Mouse (Mus musculus) myocyte (in vitro differentiated cells): ENCODE measurements around the gene Bend3. TPM values are rescaled to one million over a fixed set of nuclear protein-coding genes. Genes with fewer than 3 reads are reported as not detected.

ENCODE experiments used
- H3K27me3 ChIP-seq: one replicate; pipeline ENCODE4 v1.6.1; 2011; ENCODE audit not compliant: control insufficient read depth, insufficient read depth, insufficient read length
- H3K36me3 ChIP-seq: one replicate; pipeline ENCODE4 v1.6.1; 2011; ENCODE audit not compliant: control insufficient read depth, insufficient read depth
- H3K4me2 ChIP-seq: one replicate; pipeline ENCODE4 v1.6.1; 2011; ENCODE audit warnings: low read depth, control low read depth
- H3K4me3 ChIP-seq: one replicate; pipeline ENCODE4 v1.5.1; 2011; ENCODE audit warnings: mild to moderate bottlenecking, control low read depth, moderate library complexity
- H3K79me2 ChIP-seq: one replicate; pipeline ENCODE4 v1.6.1; 2011; ENCODE audit not compliant: control insufficient read depth, insufficient read depth
- H3ac ChIP-seq: one replicate; pipeline ENCODE4 v1.6.1; 2011; ENCODE audit not compliant: control insufficient read depth, insufficient read length
- CEBPB ChIP-seq: IDR thresholded peaks from 2 replicates; pipeline ENCODE4 v1.6.1; 2011; ENCODE audit warnings: mild to moderate bottlenecking, moderate library complexity; ENCODE audit not compliant: poor library complexity, insufficient read depth, severe bottlenecking
- E2F4 ChIP-seq: IDR thresholded peaks from one replicate; pipeline ENCODE4 v1.6.1; 2011; ENCODE audit warnings: mild to moderate bottlenecking, control low read depth, moderate library complexity; ENCODE audit not compliant: insufficient read depth
- MAX ChIP-seq: IDR thresholded peaks from one replicate; pipeline ENCODE4 v1.6.1; 2011; ENCODE audit warnings: low read depth, mild to moderate bottlenecking, control low read depth
- MYOD1 ChIP-seq, 3 experiments: IDR thresholded peaks; one replicate each; pipeline ENCODE4 v1.6.1; 2011; ENCODE audit warnings: control low read depth in 2 of 3, low read depth in 2 of 3, mild to moderate bottlenecking in 2 of 3, moderate library complexity in 1 of 3; ENCODE audit not compliant: insufficient read length in 2 of 3, control insufficient read depth in 1 of 3
- MYOG ChIP-seq, 3 experiments: IDR thresholded peaks; one replicate each; pipeline ENCODE4 v1.6.1; 2011; ENCODE audit warnings: control low read depth in 2 of 3, low read depth in 2 of 3, mild to moderate bottlenecking in 2 of 3; ENCODE audit not compliant: insufficient read length in 2 of 3, control insufficient read depth in 1 of 3, insufficient read depth in 1 of 3
- POLR2A ChIP-seq: IDR thresholded peaks from one replicate; pipeline ENCODE4 v1.6.1; 2011; ENCODE audit warnings: low read depth, mild to moderate bottlenecking, control low read depth, moderate library complexity; ENCODE audit not compliant: insufficient read length
- POLR2AphosphoS2 ChIP-seq: IDR thresholded peaks from one replicate; pipeline ENCODE4 v1.6.1; 2011; ENCODE audit warnings: low read depth, control low read depth; ENCODE audit not compliant: insufficient read length
- REST ChIP-seq: IDR thresholded peaks from one replicate; pipeline ENCODE4 v1.6.1; 2011; ENCODE audit warnings: mild to moderate bottlenecking, control low read depth, moderate library complexity; ENCODE audit not compliant: insufficient read depth, insufficient read length
- SRF ChIP-seq: IDR thresholded peaks from one replicate; pipeline ENCODE4 v1.6.1; 2011; ENCODE audit warnings: low read depth; ENCODE audit not compliant: control insufficient read depth, insufficient read length
- TCF12 ChIP-seq: IDR thresholded peaks from one replicate; pipeline ENCODE4 v1.6.1; 2011; ENCODE audit warnings: mild to moderate bottlenecking, control low read depth; ENCODE audit not compliant: poor library complexity, insufficient read depth, severe bottlenecking
- TCF3 ChIP-seq: IDR thresholded peaks from one replicate; pipeline ENCODE4 v1.6.1; 2011; ENCODE audit warnings: low read depth, control low read depth; ENCODE audit not compliant: insufficient read length
- USF1 ChIP-seq: IDR thresholded peaks from one replicate; pipeline ENCODE4 v1.6.1; 2011; ENCODE audit warnings: low read depth, mild to moderate bottlenecking, control low read depth, moderate library complexity
- polyA plus RNA-seq: library from polyadenylated mRNA; unstranded; fragments of >200 nt; fragmentation: generic; extraction: Trizol; gene quantifications from one replicate; pipeline ENCODE4 v1.2.1, GENCODE M21; 2012; ENCODE audit warnings: missing spikeins

Bend3 gene
- polyA plus RNA-seq, 1 experiment = 3.0 TPM

DNA sequence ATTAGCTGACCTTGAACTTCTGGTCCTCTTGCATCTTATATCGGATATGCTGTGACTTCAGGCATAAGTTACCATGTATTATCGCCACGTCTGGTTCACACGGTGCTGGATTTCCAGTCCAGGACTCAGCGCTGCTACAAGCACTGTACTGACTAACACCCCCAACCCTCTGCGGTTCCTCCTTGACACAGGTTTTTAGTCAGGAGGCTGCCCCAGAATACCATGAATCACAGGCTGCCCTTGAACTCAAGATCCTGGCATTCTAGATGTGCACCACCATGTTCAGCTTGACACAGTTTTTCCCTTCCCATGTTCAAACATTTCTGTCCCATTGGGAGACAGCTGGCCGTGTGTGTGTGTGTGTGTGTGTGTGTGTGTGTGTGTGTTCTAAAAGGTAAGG is 10.5 kb downstream of the Bend3 start:
- H3K36me3 ChIP-seq = no peaks in the 10 kb centered on the region
- H3ac ChIP-seq = no peak overlapping the region
- H3K4me2 ChIP-seq = no peak overlapping the region
- H3K4me3 ChIP-seq = no peak overlapping the region
- peaks cover 12% of the 10 kb centered on the region for H3K79me2 ChIP-seq
- H3K27me3 ChIP-seq = no peaks in the 10 kb centered on the region
- TF ChIP-seq USF1 = no peak
- no peak for TF ChIP-seq MYOD1 (IDR thresholded peaks at IDR 0.05; ENCODE audit: control insufficient read depth in 1 of 3, insufficient read length in 2 of 3, low read depth in 2 of 3)
- no peak for TF ChIP-seq SRF
- no peak for TF ChIP-seq E2F4
- TF ChIP-seq POLR2AphosphoS2 = no peak
- TF ChIP-seq TCF3 = no peak
- TF ChIP-seq MYOG (IDR thresholded peaks at IDR 0.05; ENCODE audit: control insufficient read depth in 1 of 3, insufficient read depth in 1 of 3, insufficient read length in 2 of 3, low read depth in 2 of 3) = no peak
- TF ChIP-seq REST = no peak
- no peak for TF ChIP-seq POLR2A
- TF ChIP-seq CEBPB = no peak
- TF ChIP-seq MAX = no peak
- no peak for TF ChIP-seq TCF12

DNA sequence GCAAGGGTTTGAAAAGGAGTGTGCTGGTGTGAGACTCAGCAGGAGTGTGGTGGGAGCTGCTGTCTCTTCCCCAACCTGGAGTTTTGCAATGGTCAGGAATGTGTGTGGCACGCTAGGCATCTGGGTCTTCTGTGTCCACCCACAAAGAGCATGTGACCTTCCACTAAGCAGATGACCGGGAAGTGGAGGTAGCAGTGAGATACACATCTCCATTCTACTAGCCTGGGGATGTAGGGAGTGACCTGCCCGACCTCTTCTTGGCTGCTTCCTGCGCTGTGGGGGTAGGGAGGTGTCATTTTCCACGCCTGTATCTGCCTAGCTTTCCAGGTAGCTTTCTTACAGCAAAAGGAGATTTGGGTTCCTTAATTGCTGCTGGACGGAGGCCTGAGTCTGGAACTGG is 10.9 kb downstream of the Bend3 start:
- Histone ChIP-seq H3K27me3 (no peaks in the 10 kb centered on the region), H3ac (no peak overlapping the region), H3K36me3 (no peaks in the 10 kb centered on the region), H3K4me3 (no peak overlapping the region), H3K79me2 (peaks cover 8% of the 10 kb centered on the region), H3K4me2 (no peak overlapping the region)
- TF ChIP-seq TCF3 = no peak
- no peak for TF ChIP-seq MAX
- TF ChIP-seq E2F4 = no peak
- TF ChIP-seq POLR2AphosphoS2 = no peak
- TF ChIP-seq USF1 = no peak
- no peak for TF ChIP-seq SRF
- TF ChIP-seq CEBPB = no peak
- no peak for TF ChIP-seq TCF12
- no peak for TF ChIP-seq REST
- no peak for TF ChIP-seq MYOG (IDR thresholded peaks at IDR 0.05; ENCODE audit: control insufficient read depth in 1 of 3, insufficient read depth in 1 of 3, insufficient read length in 2 of 3, low read depth in 2 of 3)
- TF ChIP-seq MYOD1 (IDR thresholded peaks at IDR 0.05; ENCODE audit: control insufficient read depth in 1 of 3, insufficient read length in 2 of 3, low read depth in 2 of 3) = no peak
- no peak for TF ChIP-seq POLR2A

DNA sequence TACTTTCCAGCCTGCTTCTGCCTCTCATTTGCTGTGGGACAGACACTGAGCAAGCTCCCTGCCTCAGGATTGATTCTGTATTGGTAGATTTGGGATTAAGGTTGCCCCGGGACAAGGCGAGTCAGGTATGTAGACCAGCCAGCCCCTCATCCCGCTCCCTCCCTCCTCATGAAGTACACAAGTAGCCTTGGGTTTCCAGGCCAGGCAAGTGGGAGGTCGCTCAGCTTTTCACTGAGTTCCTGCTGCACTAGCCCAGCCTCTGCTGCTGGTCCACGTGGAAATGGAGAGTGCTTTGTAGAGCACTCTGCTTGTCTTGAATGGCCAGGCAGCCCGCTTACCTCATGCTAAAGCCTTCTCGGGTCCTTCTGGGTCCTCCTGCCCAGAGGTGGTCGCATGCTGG is 11.4 kb downstream of the Bend3 start:
- H3K36me3 ChIP-seq = no peaks in the 10 kb centered on the region
- no peak overlapping the region for H3K4me3 ChIP-seq
- H3ac ChIP-seq = no peak overlapping the region
- peaks cover 8% of the 10 kb centered on the region for H3K79me2 ChIP-seq
- TF ChIP-seq MAX (no peak), E2F4 (no peak), CEBPB (no peak), SRF (no peak), POLR2A (no peak), USF1 (no peak), TCF12 (no peak), MYOG (IDR thresholded peaks at IDR 0.05; ENCODE audit: control insufficient read depth in 1 of 3, insufficient read depth in 1 of 3, insufficient read length in 2 of 3, low read depth in 2 of 3) (no peak)
- no peak overlapping the region for H3K4me2 ChIP-seq
- no peaks in the 10 kb centered on the region for H3K27me3 ChIP-seq

DNA sequence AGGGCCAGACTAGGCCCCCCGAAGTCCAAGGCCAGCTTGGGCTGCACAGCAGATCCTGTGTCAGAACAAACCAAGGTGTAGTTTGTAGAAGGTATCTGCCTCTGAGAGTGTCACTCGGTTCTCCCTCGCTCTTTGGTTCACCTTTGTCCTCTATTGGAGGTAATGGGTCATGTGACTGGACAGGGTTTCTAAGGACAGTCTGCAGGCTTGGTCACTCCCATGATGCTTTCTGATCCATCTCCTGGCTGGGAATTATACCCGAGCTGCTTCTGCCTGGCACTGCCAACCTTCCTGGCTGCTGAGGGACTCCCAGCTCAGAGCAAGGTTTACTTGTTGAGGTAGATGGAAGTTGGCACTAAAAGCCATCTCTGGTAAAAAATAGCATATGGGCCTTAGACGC is 12.2 kb downstream of the Bend3 start:
- Histone ChIP-seq H3K79me2 (peaks cover 8% of the 10 kb centered on the region), H3ac (no peak overlapping the region), H3K4me3 (no peak overlapping the region), H3K4me2 (no peak overlapping the region), H3K27me3 (no peaks in the 10 kb centered on the region), H3K36me3 (peaks cover 4% of the 10 kb centered on the region)
- no peak for TF ChIP-seq TCF3
- TF ChIP-seq TCF12 = no peak
- TF ChIP-seq MYOD1 (IDR thresholded peaks at IDR 0.05; ENCODE audit: control insufficient read depth in 1 of 3, insufficient read length in 2 of 3, low read depth in 2 of 3) = no peak
- TF ChIP-seq MAX = no peak
- no peak for TF ChIP-seq SRF
- TF ChIP-seq USF1 = no peak
- TF ChIP-seq E2F4 = no peak

DNA sequence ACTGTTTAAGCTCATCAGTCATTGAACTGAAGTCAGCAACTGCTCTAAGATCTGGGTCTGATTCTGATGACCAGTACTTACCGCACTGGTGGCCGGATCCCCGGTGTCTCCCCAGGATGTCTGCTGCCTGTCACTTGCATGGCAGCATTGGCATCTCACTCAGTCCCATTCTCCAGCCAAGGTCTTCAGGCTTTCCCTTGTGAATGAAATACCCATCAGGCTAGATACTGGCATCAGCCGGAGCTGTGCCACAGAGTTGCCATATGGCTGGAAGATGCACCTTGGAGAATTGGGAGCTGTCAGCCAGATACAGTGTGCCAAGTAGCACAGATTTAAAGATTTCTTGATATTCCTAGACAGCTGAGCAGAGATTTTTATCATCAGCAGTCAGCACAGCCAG is 24.0 kb downstream of the Bend3 start:
- H3K79me2 ChIP-seq = no peaks in the 10 kb centered on the region
- no peak overlapping the region for H3ac ChIP-seq
- H3K36me3 ChIP-seq = peaks cover 7% of the 10 kb centered on the region
- no peak overlapping the region for H3K4me2 ChIP-seq
- no peaks in the 10 kb centered on the region for H3K27me3 ChIP-seq
- H3K4me3 ChIP-seq = no peak overlapping the region
- no peak for TF ChIP-seq POLR2A
- TF ChIP-seq E2F4 = no peak
- no peak for TF ChIP-seq SRF
- no peak for TF ChIP-seq REST
- no peak for TF ChIP-seq MYOD1 (IDR thresholded peaks at IDR 0.05; ENCODE audit: control insufficient read depth in 1 of 3, insufficient read length in 2 of 3, low read depth in 2 of 3)
- no peak for TF ChIP-seq CEBPB
- TF ChIP-seq TCF3 = no peak
- TF ChIP-seq MAX = no peak
- TF ChIP-seq TCF12 = no peak
- TF ChIP-seq POLR2AphosphoS2 = no peak
- TF ChIP-seq MYOG (IDR thresholded peaks at IDR 0.05; ENCODE audit: control insufficient read depth in 1 of 3, insufficient read depth in 1 of 3, insufficient read length in 2 of 3, low read depth in 2 of 3) = no peak
- no peak for TF ChIP-seq USF1
